Mouse (Mus musculus) thymus, adult 2 months (tissue): ENCODE data around the gene Osbpl11. TPM values are rescaled to one million over a fixed set of nuclear protein-coding genes. Genes with fewer than 3 reads are reported as not detected.
"Not testable (repeated sequence)": the region's sequence is repeated elsewhere in the genome, so short reads cannot be mapped to it uniquely, and the experiment has no call there.

Experiments
- DNase-seq: peaks from one replicate; pipeline ENCODE4 v3.0.0; 2021
- H3K27ac ChIP-seq: fragments of 200-500 bp; 2 replicates; pipeline ENCODE4 v1.5.1; 2012; ENCODE audit warnings: low read length, control low read depth; ENCODE audit not compliant: control insufficient read depth, insufficient read depth
- H3K27me3 ChIP-seq: fragments of 200-500 bp; 2 replicates; pipeline ENCODE4 v1.6.1; 2012; ENCODE audit warnings: mild to moderate bottlenecking, low read length, moderate library complexity, mixed read lengths; ENCODE audit not compliant: control insufficient read depth, insufficient read depth
- H3K36me3 ChIP-seq: fragments of 200-500 bp; 2 replicates; pipeline ENCODE4 v1.6.1; 2012; ENCODE audit warnings: mild to moderate bottlenecking, low read length, moderate library complexity; ENCODE audit not compliant: control insufficient read depth, insufficient read depth
- H3K4me1 ChIP-seq: fragments of 200-500 bp; replicated peaks from 2 replicates; pipeline ENCODE4 v1.6.1; 2012; ENCODE audit warnings: low read length; ENCODE audit not compliant: control insufficient read depth, insufficient read depth
- H3K4me3 ChIP-seq: fragments of 200-500 bp; 2 replicates; pipeline ENCODE4 v1.5.1; 2012; ENCODE audit warnings: mild to moderate bottlenecking, low read length, control low read depth, moderate library complexity; ENCODE audit not compliant: control insufficient read depth, insufficient read depth
- CTCF ChIP-seq: fragments of 200-500 bp; IDR thresholded peaks from 2 replicates; pipeline ENCODE4 v1.5.1; 2012; ENCODE audit warnings: mild to moderate bottlenecking, control low read depth, low read length, moderate library complexity, borderline replicate concordance; ENCODE audit not compliant: control insufficient read depth, poor library complexity, insufficient read depth; ENCODE audit errors: extremely low read depth
- POLR2A ChIP-seq: fragments of 200-500 bp; IDR thresholded peaks from 2 replicates; pipeline ENCODE4 v1.6.1; 2012; ENCODE audit warnings: mild to moderate bottlenecking, low read length, control low read depth, moderate library complexity; ENCODE audit not compliant: control insufficient read depth, poor library complexity, insufficient read depth; ENCODE audit errors: extremely low read depth
- WGBS: fragments of 180-500 bp; shearing (Covaris S2); methylation state at CpG from one replicate; pipeline ENCODE4 v1.1.7; 2018; 5-methylcytosine and 5-hydroxymethylcytosine counted together
- polyA plus RNA-seq: library from polyadenylated mRNA; depleted of rRNA; stranded (reverse); fragments of >200 nt; gene quantifications from 2 replicates; pipeline ENCODE4 v1.2.3, GENCODE M21; 2012; rRNA removed

Osbpl11 gene
- 26.5 and 28.8 TPM in 2 replicates for polyA plus RNA-seq

DNA sequence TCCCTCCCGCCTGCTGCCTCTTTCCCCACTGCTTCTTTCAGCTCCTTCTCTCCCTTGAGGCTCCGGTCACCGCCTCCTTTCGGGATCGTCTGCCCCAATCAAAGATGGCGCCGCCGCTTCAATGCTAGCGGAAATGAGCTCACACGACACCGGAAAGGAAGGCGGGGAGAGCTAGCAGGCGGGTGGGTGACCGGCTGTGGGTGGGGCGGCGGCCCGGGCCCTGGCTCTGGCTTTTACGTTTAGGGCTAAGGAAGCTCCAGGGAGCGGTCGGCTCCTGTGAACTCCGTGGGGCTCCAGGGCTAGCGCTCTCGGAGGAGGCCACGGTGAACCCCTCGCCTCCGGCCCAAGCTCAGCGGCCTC is at the start of gene Osbpl11:
TSS of gene Osbpl11 (plus strand) at position 171 of the 360 bp plus-strand sequence.
- peak within 1 kb of the TSS; percentile 93 for H3K4me3 ChIP-seq
- H3K4me1 ChIP-seq = peaks cover 14% of the 10 kb centered on the region
- peak within 1 kb of the TSS; percentile 78 for H3K27ac ChIP-seq
- H3K27me3 ChIP-seq = no peaks in the 10 kb centered on the region
- TF ChIP-seq CTCF (peak; percentile 24; the same call in 1 of the 2 replicates), POLR2A (peak; percentile 82)
- under 1% methylated on average over 27 of the region's 27 CpGs for WGBS
- peak; percentile 96 for DNase-seq
- H3K36me3 ChIP-seq = no peaks in the 10 kb centered on the region

DNA sequence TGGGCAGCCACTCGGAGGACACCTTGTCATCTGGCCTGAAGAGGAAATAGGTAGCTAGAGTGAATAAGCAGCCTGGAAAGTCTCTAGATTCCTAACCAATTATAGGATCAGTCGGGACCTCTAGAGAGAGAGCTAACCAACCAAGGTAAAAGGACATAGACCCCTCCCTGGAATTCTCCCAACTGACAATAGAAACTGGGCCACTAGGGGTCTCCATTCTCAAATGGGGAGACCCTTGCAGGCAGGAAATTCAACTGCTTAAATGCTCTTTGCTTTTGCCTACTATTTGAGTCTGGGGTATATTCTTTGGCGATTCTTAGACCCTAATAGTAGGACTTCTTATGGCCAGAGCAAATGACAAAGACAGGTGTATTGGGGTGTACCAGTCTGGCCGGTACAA is 49.7 kb upstream of the Osbpl11 start:
- Histone ChIP-seq H3K27ac (no peak overlapping the region), H3K4me3 (no peak overlapping the region), H3K36me3 (no peaks in the 10 kb centered on the region), H3K27me3 (no peaks in the 10 kb centered on the region), H3K4me1 (no peaks in the 10 kb centered on the region)
- WGBS = 87% methylated on average over 4 of the region's 4 CpGs
- no peak for TF ChIP-seq POLR2A
- TF ChIP-seq CTCF = no peak
- DNase-seq = peak; percentile 8

DNA sequence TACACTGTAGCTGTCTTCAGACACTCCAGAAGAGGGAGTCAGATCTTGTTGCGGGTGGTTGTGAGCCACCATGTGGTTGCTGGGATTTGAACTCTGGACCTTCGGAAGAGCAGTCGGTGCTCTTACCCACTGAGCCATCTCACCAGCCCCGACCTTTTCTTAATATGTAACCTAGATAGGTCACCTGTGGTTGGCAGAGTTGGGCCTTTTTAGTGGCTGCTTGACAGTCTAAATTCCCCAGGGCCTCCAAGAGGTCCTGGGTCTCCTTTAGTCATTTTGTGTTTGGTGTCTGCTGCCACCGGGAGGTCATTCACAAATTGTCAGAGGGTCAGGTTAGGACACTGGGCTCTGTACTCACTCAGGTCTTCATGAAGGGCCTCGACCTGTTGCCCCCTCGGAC is 45.8 kb upstream of the Osbpl11 start:
- H3K36me3 ChIP-seq, H3K4me3 ChIP-seq, H3K4me1 ChIP-seq, H3K27ac ChIP-seq, H3K27me3 ChIP-seq, DNase-seq: not testable (repeated sequence)
- WGBS = 88% methylated on average over 7 of the region's 7 CpGs

DNA sequence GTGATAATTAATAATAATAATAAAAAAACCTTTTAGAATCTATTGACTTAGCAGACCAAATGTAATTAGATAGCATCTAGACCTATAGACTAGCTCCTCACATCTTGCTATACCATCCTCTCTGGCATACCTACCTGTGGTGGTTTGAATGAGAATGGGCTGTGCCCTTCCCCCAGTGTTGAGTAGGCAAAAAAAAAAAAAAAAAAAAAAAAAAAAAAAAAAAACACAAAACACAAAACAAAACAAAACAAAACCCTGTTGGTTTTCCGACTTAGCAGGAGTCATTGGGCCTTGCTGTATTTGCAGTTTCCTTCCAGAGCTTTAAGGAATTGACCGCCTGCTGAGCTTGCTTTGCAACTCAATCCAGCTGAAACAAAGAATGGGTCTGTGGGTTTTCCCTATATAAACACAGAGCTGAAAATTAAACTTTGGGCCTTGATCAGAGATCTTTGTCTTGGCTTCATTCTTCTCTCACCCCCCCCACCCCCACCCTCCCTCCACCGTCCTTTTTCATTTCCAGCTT is 43.1 kb upstream of the Osbpl11 start:
- no peak overlapping the region for H3K4me3 ChIP-seq
- H3K4me1 ChIP-seq = no peaks in the 10 kb centered on the region
- no peaks in the 10 kb centered on the region for H3K36me3 ChIP-seq
- no peak for DNase-seq
- no peak overlapping the region for H3K27ac ChIP-seq
- H3K27me3 ChIP-seq = no peaks in the 10 kb centered on the region
- TF ChIP-seq POLR2A (no peak), CTCF (no peak)
- 96% methylated on average over 3 of the region's 3 CpGs for WGBS

DNA sequence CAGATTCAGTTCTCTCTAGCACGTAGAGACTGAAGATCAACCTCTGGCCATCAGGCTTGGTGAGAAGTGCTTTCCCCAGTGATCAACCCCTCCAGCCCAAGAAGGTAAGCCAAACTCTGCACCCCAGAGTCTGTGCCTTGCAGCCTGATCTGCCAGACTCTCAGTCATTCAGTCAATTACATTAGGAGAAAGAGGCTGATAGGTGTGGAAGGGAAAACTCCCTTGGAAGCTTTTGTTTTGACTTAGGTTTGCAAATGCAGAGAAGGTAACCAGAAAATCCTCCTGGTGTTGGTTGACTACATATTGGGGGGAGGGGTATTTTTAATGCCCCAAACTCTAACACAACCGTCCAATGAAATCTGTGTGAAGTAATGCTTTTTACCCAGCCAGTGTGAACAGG is 41.4 kb upstream of the Osbpl11 start:
- Histone ChIP-seq H3K27me3 (no peaks in the 10 kb centered on the region), H3K4me3 (no peak overlapping the region), H3K36me3 (no peaks in the 10 kb centered on the region), H3K27ac (no peak overlapping the region), H3K4me1 (no peaks in the 10 kb centered on the region)
- no peak for DNase-seq
- WGBS = 92% methylated on average over 2 of the region's 2 CpGs
- TF ChIP-seq POLR2A = no peak
- no peak for TF ChIP-seq CTCF

DNA sequence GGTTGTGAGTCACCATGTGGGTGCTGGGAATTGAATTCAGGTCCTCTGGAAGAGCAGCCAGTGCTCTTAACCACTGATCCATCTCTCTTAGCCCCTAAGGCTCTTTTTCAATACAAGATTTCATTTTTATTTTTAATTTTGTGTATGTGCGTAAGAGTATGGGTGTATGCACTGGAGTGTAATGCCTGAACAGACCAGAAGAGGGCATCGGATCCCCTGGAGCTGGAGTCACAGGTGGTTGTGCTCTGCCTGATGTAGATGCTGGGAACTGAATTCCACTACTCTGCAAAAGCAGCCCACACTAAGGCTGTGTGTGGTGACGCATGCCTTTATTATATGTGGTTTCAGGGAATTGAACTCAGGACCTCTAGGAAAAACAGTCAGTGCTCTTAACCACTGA is 38.7 kb upstream of the Osbpl11 start:
- Histone ChIP-seq H3K27me3 (no peaks in the 10 kb centered on the region), H3K4me3 (no peak overlapping the region), H3K36me3 (no peaks in the 10 kb centered on the region), H3K27ac (no peak overlapping the region), H3K4me1 (no peaks in the 10 kb centered on the region)
- WGBS = 99% methylated on average over 3 of the region's 3 CpGs
- DNase-seq = no peak
- no peak for TF ChIP-seq POLR2A
- no peak for TF ChIP-seq CTCF

DNA sequence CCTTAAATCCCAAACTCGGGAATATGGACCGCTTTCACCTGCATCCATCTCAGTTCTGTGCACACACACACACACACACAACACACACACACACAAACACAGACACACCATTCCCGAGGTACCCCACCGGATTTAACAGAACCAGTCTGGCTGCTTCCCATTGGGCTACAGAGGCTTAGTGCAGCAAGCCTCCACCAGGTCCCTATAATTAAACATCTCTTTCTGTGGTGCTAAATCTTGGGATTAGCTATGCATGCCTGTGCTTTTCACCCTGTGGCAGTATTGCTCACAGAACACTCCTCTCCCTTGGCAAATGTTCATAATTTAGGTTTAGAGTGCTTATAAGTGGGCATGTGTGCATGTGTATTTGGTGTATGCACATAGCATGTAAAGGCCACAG is 36.7 kb upstream of the Osbpl11 start:
- H3K4me1 ChIP-seq = no peaks in the 10 kb centered on the region
- WGBS = 93% methylated on average over 4 of the region's 4 CpGs
- DNase-seq = no peak
- H3K36me3 ChIP-seq = no peaks in the 10 kb centered on the region
- no peaks in the 10 kb centered on the region for H3K27me3 ChIP-seq
- no peak overlapping the region for H3K4me3 ChIP-seq
- H3K27ac ChIP-seq = no peak overlapping the region
- no peak for TF ChIP-seq CTCF

DNA sequence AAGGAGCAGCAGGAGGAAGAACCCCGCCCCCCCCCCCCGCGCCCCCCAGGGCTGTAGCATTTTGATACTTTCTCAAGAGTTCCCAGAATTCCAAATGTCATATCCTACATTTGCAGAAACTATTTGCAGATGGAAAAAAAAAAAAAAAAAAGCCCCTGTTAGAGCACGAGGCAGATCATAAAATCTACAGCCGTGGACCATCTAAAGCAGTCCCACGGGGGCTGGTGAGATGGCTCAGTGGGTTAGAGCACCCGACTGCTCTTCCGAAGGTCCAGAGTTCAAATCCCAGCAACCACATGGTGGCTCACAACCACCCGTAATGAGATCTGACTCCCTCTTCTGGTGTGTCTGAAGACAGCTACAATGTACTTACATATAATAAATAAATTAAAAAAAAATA is 34.0 kb upstream of the Osbpl11 start:
- not testable (repeated sequence) for DNase-seq, H3K4me1 ChIP-seq, H3K4me3 ChIP-seq, H3K27ac ChIP-seq, H3K36me3 ChIP-seq, H3K27me3 ChIP-seq
- WGBS = 65% methylated on average over 9 of the region's 9 CpGs
